Mouse (Mus musculus) G1E (cell line): ENCODE measurements around the gene Zfp46. TPM values are rescaled to one million over a fixed set of nuclear protein-coding genes. Genes with fewer than 3 reads are reported as not detected.

Experiments
- ATAC-seq: 2 replicates; pipeline ENCODE4 v1.8.0; 2016; ENCODE audit warnings: mild to moderate bottlenecking; ENCODE audit not compliant: insufficient number of reproducible peaks, poor library complexity, low FRiP score, severe bottlenecking; ENCODE audit errors: extremely low read depth
- DNase-seq: peaks from one replicate; pipeline ENCODE4 v3.0.0; 2012; ENCODE audit warnings: low spot score
- H3K27me3 ChIP-seq: 2 replicates; pipeline ENCODE4 v1.6.1; 2012; ENCODE audit warnings: mild to moderate bottlenecking, low read length, inconsistent platforms; ENCODE audit not compliant: insufficient read depth
- H3K36me3 ChIP-seq: replicated peaks from 2 replicates; pipeline ENCODE3; 2012; ENCODE audit warnings: mild to moderate bottlenecking, inconsistent platforms
- H3K4me1 ChIP-seq: 2 replicates; pipeline ENCODE4 v1.6.1; 2012; ENCODE audit warnings: low read depth, low read length, inconsistent platforms, mixed read lengths; ENCODE audit not compliant: insufficient read depth
- H3K4me3 ChIP-seq: 2 replicates; pipeline ENCODE4 v1.5.1; 2012; ENCODE audit warnings: low read depth, mild to moderate bottlenecking, inconsistent platforms, low read length, moderate library complexity, mixed read lengths
- H3K9me3 ChIP-seq: replicated peaks from 2 replicates; pipeline ENCODE4 v1.6.1; 2012; ENCODE audit warnings: inconsistent platforms
- CTCF ChIP-seq: IDR thresholded peaks from 2 replicates; pipeline ENCODE4 v1.5.1; 2012; ENCODE audit warnings: low read depth, low read length, inconsistent platforms, mixed read lengths
- GATA1 ChIP-seq: IDR thresholded peaks from 2 replicates; pipeline ENCODE4 v1.6.1; 2012; ENCODE audit warnings: borderline replicate concordance, low read length, inconsistent platforms, mixed read lengths
- GATA2 ChIP-seq: IDR thresholded peaks from 2 replicates; pipeline ENCODE4 v1.6.1; 2012; ENCODE audit warnings: low read depth, low read length, inconsistent platforms, borderline replicate concordance
- POLR2AphosphoS5 ChIP-seq: IDR thresholded peaks from 2 replicates; pipeline ENCODE4 v1.6.1; 2012; ENCODE audit warnings: low read depth, low read length, inconsistent platforms; ENCODE audit not compliant: insufficient replicate concordance
- TAL1 ChIP-seq: conservative IDR thresholded peaks from 2 replicates; pipeline ENCODE4 v1.6.1; 2012; ENCODE audit warnings: low read depth, low read length, inconsistent platforms, mixed read lengths
- polyA plus RNA-seq: library from polyadenylated mRNA; stranded (reverse); fragments of >175 nt; gene quantifications from 2 replicates; pipeline ENCODE4 v1.2.3, GENCODE M21; 2012
- total RNA-seq, 2 experiments: library from RNA; stranded (forward) in 1 of 2; stranded (reverse) in 1 of 2; fragments of 200-1000 nt in 1 of 2; fragments of >200 nt in 1 of 2; fragmentation: Nextera tagmentation in 1 of 2; gene quantifications; 2 replicates each; pipeline ENCODE4 v1.2.3; 2014 to 2017

The Zfp46 gene
- total and polyA plus RNA-seq, 3 experiments, result 6.1 to 19.9 (median 13.9) TPM

DNA sequence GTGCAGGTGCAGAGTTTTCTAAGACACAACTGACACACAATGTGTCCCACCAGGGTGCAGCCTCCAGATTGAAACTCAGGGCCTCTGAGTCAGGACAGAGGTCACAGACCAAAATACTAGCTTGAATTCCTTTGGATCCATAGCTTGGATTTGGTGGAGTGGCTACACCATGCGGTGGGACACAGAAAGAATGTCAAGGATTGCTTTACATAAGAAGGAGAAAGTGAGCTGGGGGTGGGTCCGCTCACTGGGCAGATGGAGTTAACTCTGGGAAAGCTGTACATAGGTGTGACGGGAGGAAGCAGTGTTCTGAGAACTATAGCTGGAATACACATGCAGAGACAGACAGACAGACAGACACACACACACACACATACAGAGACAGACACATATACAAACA, 24.6 kb upstream of the Zfp46 start:
- TF ChIP-seq CTCF (no peak), TAL1 (no peak), POLR2AphosphoS5 (no peak), GATA1 (no peak), GATA2 (no peak)
- Histone ChIP-seq H3K4me1 (peaks cover 21% of the 10 kb centered on the region), H3K36me3 (no peaks in the 10 kb centered on the region), H3K27me3 (peaks cover 39% of the 10 kb centered on the region), H3K9me3 (no peaks in the 10 kb centered on the region), H3K4me3 (no peak overlapping the region)
- DNase-seq (no peak), ATAC-seq (no peak)

DNA sequence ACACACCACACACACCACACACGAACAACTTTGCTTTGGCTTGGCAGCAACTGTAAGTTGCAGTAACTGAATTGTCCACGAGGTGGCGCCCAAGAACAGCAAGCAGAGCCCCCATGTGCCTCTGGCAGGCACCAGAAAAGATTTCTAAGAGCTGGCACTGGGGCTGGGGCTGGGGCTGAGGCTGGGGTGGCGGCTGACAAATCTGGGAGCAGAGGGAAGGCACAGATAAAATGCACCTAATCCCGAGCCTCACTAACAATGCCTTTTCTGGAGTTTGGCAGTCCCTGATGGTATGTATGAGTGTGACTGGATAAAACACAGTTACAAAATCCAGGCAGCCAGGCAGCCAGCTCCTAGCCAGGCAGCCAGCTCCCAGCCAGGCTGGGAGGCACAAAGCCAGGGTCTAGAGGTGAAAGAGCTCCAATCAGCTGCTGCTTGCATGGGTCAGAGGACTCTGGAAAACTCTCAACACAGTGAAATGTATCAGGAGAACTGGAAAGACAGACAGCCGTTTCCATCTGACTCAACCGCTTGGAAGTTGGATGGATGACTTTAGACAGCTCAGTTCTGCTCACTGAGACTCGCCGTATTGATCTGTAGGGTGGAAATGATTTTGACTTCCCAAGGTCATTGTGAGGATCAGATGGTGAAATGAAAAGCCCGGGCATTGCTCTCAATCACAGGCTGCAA, 23.8 kb upstream of the Zfp46 start:
- Histone ChIP-seq H3K36me3 (no peaks in the 10 kb centered on the region), H3K4me3 (no peak overlapping the region), H3K27me3 (peaks cover 39% of the 10 kb centered on the region), H3K9me3 (no peaks in the 10 kb centered on the region), H3K4me1 (peaks cover 19% of the 10 kb centered on the region)
- DNase-seq (peak; percentile 53), ATAC-seq (no peak)
- TF ChIP-seq POLR2AphosphoS5 (no peak), GATA2 (no peak), CTCF (peak; percentile 63)

DNA sequence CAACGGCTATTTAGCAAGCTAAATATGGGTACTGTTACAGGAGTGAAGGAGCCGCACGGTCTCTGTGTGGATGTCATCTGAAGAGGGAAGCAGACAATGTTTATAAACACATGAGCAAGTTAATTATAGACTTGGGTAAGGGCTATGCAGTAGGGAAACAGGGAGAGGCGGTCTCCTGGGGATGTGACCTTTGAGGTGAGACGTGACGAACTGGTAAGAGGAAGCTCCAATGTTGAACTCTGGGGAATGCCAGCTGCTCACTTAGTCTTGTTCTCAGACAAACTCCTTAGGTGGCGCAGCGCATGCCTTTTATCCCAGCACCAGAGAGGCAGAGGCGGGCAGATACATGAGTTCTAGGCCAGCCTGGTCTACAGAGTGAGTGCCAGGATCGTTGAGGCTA, 22.6 kb upstream of the Zfp46 start:
- Histone ChIP-seq H3K9me3 (no peaks in the 10 kb centered on the region), H3K36me3 (no peaks in the 10 kb centered on the region), H3K4me3 (no peak overlapping the region), H3K4me1 (peaks cover 15% of the 10 kb centered on the region), H3K27me3 (peaks cover 42% of the 10 kb centered on the region)
- no peak for TF ChIP-seq GATA1
- TF ChIP-seq GATA2, result no peak
- DNase-seq (no peak), ATAC-seq (no peak)

DNA sequence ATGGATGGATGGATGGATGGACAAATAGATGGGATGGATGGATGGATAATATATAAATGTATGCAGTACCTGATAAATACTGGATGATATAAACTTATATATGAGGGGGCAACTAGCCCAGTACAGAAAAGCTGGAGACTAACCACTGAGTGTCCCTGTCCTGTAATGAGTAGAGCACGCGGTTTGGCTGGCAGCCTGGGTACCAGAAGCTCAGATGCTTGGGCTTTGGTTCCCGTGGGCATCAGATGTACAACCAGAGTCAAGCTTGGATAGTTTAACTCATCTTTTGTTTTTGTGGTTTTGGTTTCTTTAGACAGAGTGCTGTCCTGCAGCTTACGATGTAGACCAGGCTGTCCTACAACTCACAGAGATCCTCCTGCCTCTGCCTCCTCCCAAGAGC, 20.9 kb upstream of the Zfp46 start:
- peaks cover 38% of the 10 kb centered on the region for H3K27me3 ChIP-seq
- no peak for DNase-seq

DNA sequence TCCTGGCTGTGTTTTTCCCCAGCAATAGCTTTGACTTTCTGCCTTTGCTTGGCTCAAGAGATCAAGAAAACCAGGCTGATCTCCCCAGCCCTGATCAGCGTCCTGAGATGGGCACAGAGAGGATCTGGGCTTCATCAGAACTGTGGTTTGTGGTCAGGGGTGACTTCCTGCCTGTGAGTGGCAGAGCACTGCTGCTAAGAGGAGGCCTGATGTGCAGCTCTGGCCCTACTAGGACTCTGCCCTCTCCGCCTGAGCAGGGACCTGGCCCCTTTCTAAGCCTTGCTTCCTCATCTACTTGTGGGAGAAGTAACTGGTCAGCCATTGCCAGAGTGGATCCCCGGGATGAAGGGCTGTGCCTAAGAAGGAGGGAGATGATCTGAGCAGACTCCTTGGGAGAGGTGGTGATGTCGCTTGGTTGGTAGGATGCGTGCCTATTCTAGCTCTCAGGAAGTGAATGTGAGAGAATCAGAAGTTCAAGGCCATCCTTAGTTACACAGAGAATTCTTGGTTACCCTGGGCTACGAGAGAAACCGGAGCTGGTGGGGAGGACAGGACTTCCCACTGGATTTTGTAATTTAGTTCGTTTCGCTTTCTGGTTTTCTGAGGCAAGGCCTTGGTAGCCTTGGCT, 17.7 kb upstream of the Zfp46 start:
- no peaks in the 10 kb centered on the region for H3K36me3 ChIP-seq
- H3K4me3 ChIP-seq, result no peak overlapping the region
- peaks cover 31% of the 10 kb centered on the region for H3K27me3 ChIP-seq
- peaks cover 9% of the 10 kb centered on the region for H3K4me1 ChIP-seq
- TF ChIP-seq CTCF (no peak), GATA1 (no peak), GATA2 (no peak), TAL1 (no peak), POLR2AphosphoS5 (no peak)
- ATAC-seq (peak; percentile 80), DNase-seq (peak; percentile 17)
- H3K9me3 ChIP-seq, result no peaks in the 10 kb centered on the region

More for the DNA sequence above, 20.9 kb upstream of the Zfp46 start:
- no peak for ATAC-seq
- Histone ChIP-seq H3K9me3 (no peaks in the 10 kb centered on the region), H3K36me3 (no peaks in the 10 kb centered on the region), H3K4me3 (no peak overlapping the region), H3K4me1 (peaks cover 9% of the 10 kb centered on the region)
- no peak for TF ChIP-seq GATA1
- no peak for TF ChIP-seq GATA2
- TF ChIP-seq CTCF, result no peak
- no peak for TF ChIP-seq TAL1
- no peak for TF ChIP-seq POLR2AphosphoS5

DNA sequence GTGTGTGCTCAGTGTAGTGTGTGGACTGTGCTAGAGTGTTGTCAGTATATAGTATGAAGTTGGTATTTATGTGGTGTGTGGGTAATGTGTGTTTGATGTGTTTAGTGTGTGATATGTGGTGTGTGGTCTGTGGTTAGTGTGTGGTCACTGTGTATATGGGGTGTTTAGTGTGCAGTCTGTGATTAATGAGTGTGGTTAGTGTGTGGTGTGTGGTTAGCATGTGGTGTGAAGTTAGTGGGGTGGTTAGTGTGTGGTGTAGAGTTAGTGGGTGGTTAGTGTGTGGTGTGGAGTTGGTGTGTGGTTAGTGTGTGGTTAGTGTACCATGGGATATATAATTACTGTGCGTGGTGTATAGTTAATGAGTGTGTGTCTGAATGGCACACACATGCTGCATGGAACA, 15.6 kb upstream of the Zfp46 start:
- Histone ChIP-seq H3K27me3 (peaks cover 39% of the 10 kb centered on the region), H3K4me1 (peaks cover 9% of the 10 kb centered on the region), H3K4me3 (no peak overlapping the region), H3K36me3 (no peaks in the 10 kb centered on the region), H3K9me3 (no peaks in the 10 kb centered on the region)
- DNase-seq (no peak), ATAC-seq (no peak)
- TF ChIP-seq TAL1 (no peak), GATA1 (no peak), POLR2AphosphoS5 (no peak), CTCF (no peak), GATA2 (no peak)
